Mouse (Mus musculus) forebrain, embryonic 15.5 days (tissue): Measurements from ENCODE around the gene Snx1. TPM values are rescaled to one million over a fixed set of nuclear protein-coding genes. Genes with fewer than 3 reads are reported as not detected.

ENCODE experiments used
- ATAC-seq: fragments of 200-750 bp; cut with Nextera tagmentation; replicated peaks from 2 replicates; pipeline ENCODE4 v1.8.0; 2017; ENCODE audit warnings: mild to moderate bottlenecking, moderate TSS enrichment, moderate library complexity
- H3K27ac ChIP-seq: fragments of 300-500 bp; sonication (generic); replicated peaks from 2 replicates; pipeline ENCODE4 v1.5.1; 2015; ENCODE audit warnings: mild to moderate bottlenecking, inconsistent platforms
- H3K27me3 ChIP-seq: fragments of 300-500 bp; sonication (generic); 2 replicates; pipeline ENCODE4 v1.6.1; 2015; ENCODE audit warnings: inconsistent platforms
- H3K36me3 ChIP-seq: fragments of 300-500 bp; sonication (generic); 2 replicates; pipeline ENCODE4 v1.6.1; 2015; ENCODE audit warnings: mild to moderate bottlenecking, inconsistent platforms
- H3K4me1 ChIP-seq: fragments of 300-500 bp; sonication (generic); 2 replicates; pipeline ENCODE4 v1.6.1; 2015; ENCODE audit warnings: inconsistent platforms
- H3K4me2 ChIP-seq: fragments of 300-500 bp; sonication (generic); replicated peaks from 2 replicates; pipeline ENCODE4 v1.6.1; 2015; ENCODE audit warnings: mild to moderate bottlenecking, inconsistent platforms
- H3K4me3 ChIP-seq: fragments of 300-500 bp; sonication (generic); 2 replicates; pipeline ENCODE4 v1.5.1; 2015; ENCODE audit warnings: mild to moderate bottlenecking, inconsistent platforms
- H3K9ac ChIP-seq: fragments of 300-500 bp; sonication (generic); replicated peaks from 2 replicates; pipeline ENCODE4 v1.6.1; 2015; ENCODE audit warnings: mild to moderate bottlenecking, inconsistent platforms
- H3K9me3 ChIP-seq: fragments of 300-500 bp; sonication (generic); 2 replicates; pipeline ENCODE4 v1.6.1; 2016; ENCODE audit warnings: inconsistent platforms
- WGBS: fragments of 180-500 bp; shearing (Covaris S2); methylation state at CpG from one replicate; pipeline ENCODE4 v1.1.7; 2015; ENCODE audit warnings: mixed read lengths; 5-methylcytosine and 5-hydroxymethylcytosine counted together
- polyA plus RNA-seq: library from polyadenylated mRNA; unstranded; fragments of >200 nt; fragmentation: Nextera tagmentation; extraction: Ambion mirVana; gene quantifications from 2 replicates; pipeline ENCODE4 v1.2.1, GENCODE M21; 2015

Gene Snx1
- polyA plus RNA-seq, 1 experiment from 2014 or later = 109 TPM

DNA sequence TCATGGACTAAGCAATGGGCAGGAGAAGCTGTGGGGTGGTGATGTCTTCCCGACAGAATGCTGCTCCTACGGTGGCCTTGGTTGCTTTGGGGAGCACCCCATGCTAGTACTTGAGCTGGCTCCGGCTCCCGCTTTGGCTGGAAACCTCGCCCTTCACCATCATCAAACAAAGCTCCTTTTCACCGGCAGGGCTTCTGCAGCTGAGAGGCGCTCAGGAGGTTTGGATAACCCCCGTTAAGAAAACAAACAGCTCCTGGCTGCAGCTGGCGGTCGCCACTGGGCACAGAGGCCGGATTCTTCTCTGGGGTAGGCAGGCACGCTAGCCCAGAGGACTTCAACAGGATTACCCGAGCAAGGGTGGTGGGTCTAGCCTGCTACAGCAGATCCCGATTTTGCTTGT is 47.9 kb downstream of the Snx1 start:
- Histone ChIP-seq H3K4me2 (peak overlapping the region; percentile 20), H3K36me3 (no peaks in the 10 kb centered on the region), H3K9me3 (0 out of 2 replicates have a peak, but pooled peaks cover 3% of the 10 kb centered on the region), H3K4me3 (no peak overlapping the region), H3K9ac (no peak overlapping the region), H3K27me3 (no peaks in the 10 kb centered on the region), H3K4me1 (peaks cover 6% of the 10 kb centered on the region), H3K27ac (peak overlapping the region; percentile 54; the same call in 1 of the 2 replicates)
- WGBS = 10% methylated on average over 14 of the region's 14 CpGs
- ATAC-seq = no peak

DNA sequence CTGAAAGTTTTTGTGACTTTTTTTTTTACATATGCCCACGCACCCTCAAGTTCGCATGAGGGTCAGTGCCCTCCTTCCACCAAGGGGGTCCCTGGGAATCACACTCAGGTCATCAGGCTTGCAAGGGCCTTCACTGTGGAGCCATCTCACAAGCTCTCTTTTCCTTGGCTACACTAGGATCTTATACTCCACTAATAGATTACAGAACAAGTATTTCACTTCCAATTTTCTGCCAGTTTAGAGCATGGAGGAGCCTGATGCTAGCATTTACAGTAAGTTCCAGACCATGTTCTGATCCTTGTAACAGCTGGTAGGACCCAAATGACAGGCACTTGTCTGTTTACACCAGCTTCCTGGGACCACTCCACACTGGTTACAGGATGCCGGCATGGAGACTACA is 48.3 kb downstream of the Snx1 start:
- peak overlapping the region; percentile 20; the same call in 1 of the 2 replicates for H3K4me2 ChIP-seq
- WGBS = 77% methylated on average over 3 of the region's 3 CpGs
- H3K27ac ChIP-seq = peak overlapping the region; percentile 54; the same call in 1 of the 2 replicates
- H3K36me3 ChIP-seq = no peaks in the 10 kb centered on the region
- H3K9me3 ChIP-seq = 0 out of 2 replicates have a peak, but pooled peaks cover 3% of the 10 kb centered on the region
- ATAC-seq = no peak
- H3K4me1 ChIP-seq = peaks cover 6% of the 10 kb centered on the region
- no peak overlapping the region for H3K9ac ChIP-seq
- H3K4me3 ChIP-seq = no peak overlapping the region
- H3K27me3 ChIP-seq = no peaks in the 10 kb centered on the region

DNA sequence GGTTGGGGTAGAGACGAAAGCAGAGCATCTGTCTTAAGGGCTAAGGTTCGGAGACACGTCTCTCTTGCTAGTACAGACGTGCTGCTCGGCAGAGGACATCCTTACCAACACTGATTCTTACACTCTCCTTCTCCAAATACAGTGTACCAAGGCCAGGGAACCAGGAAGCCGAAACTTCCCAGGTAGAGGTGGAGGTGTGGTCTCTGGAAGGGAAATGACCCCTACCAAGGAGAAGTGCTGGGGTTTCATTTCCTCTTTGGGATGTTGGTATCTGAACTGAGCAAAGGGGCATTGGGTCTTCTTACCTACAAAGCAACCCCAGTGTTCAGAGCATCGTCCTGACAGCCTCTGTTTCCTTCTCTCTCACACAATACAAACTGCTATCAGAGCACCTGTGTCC is 53.6 kb downstream of the Snx1 start:
- Histone ChIP-seq H3K36me3 (no peaks in the 10 kb centered on the region), H3K4me1 (peaks cover 14% of the 10 kb centered on the region), H3K9ac (no peak overlapping the region), H3K9me3 (0 out of 2 replicates have a peak, but pooled peaks cover 3% of the 10 kb centered on the region), H3K27me3 (0 out of 2 replicates have a peak, but pooled peaks cover 10% of the 10 kb centered on the region), H3K4me2 (no peak overlapping the region), H3K4me3 (no peak overlapping the region), H3K27ac (no peak overlapping the region)
- WGBS = 91% methylated on average over 7 of the region's 7 CpGs
- ATAC-seq = no peak

DNA sequence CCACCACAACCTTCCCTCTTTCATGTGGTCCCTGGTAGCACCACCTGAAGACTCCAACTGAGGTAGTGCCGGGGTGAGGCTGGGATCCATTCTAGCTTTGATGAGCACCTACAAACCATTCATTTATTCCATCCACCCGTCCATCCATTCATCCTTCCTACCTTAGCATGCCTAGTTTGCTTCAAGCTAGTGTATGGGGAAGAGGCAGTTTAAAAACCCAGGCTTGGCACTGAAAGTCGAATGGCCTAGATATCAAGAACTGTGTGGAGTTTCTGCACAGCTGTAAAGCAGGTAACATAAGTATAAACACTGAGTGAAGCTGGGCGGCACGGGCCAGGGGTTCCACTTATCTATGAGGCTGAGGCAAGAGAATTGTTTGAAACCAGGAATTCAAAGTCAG is 56.2 kb downstream of the Snx1 start:
- H3K9me3 ChIP-seq = 0 out of 2 replicates have a peak, but pooled peaks cover 3% of the 10 kb centered on the region
- WGBS = 87% methylated on average over 5 of the region's 5 CpGs
- H3K4me3 ChIP-seq = no peak overlapping the region
- 0 out of 2 replicates have a peak, but pooled peaks cover 13% of the 10 kb centered on the region for H3K27me3 ChIP-seq
- ATAC-seq = no peak
- peaks cover 14% of the 10 kb centered on the region for H3K4me1 ChIP-seq
- H3K9ac ChIP-seq = no peak overlapping the region
- no peak overlapping the region for H3K27ac ChIP-seq
- H3K36me3 ChIP-seq = peaks cover 21% of the 10 kb centered on the region
- no peak overlapping the region for H3K4me2 ChIP-seq

DNA sequence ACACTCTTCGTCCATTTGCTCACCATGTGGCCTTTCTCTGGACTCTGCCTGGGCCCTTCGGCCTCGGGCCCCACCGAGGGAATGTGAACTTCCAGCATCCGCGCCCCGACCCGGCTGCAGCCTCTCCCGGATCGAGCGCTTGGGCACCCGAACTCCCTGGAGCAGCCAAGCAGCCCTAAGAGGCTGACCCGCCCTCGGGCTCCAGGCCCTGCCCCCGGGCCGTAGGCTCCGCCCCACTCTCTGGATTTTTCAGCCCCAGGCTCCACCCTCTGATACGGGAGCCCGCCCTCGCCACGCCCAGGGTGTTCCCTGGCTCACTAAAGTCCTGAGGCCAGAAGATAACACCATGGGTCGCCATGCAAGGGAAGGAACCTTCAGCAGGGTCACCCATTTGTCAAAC is 56.8 kb downstream of the Snx1 start, which contains the start of gene Snx22:
TSS of gene Snx22 (minus strand) at position 137 of the 400 bp plus-strand sequence.
- Histone ChIP-seq H3K4me1 (peaks cover 14% of the 10 kb centered on the region), H3K36me3 (peaks cover 23% of the 10 kb centered on the region), H3K9ac (peak within 1 kb of the TSS; percentile 60), H3K9me3 (0 out of 2 replicates have a peak, but pooled peaks cover 3% of the 10 kb centered on the region), H3K4me2 (peak within 1 kb of the TSS; percentile 95), H3K27ac (no peak within 1 kb of the TSS), H3K27me3 (0 out of 2 replicates have a peak, but pooled peaks cover 13% of the 10 kb centered on the region), H3K4me3 (peak within 1 kb of the TSS; percentile 55)
- ATAC-seq = peak; percentile 78
- WGBS = under 1% methylated on average over 22 of the region's 22 CpGs

DNA sequence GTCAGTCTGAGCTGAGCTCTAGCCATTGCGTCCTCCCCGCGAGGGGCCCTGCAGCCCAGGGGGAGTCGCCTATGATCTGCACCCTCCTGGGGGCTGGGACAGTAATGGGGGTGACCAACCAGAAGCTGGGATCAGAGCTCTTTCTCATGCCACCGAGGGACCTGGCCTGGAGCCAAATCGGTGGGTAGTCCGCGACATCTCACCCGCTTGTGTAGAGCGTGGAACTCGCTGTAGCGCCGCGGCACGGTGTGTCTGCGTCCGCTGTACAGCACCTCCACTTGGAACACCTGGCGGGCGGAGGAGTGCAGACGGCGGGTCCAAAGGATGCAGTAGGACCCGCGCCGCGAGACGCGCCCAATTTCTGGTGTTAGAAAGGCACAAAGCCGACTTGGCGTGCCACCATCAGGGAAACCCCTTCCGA is 57.4 kb downstream of the Snx1 start:
- WGBS = 2% methylated on average over 30 of the region's 30 CpGs
- ATAC-seq = peak; percentile 66
- H3K36me3 ChIP-seq = peaks cover 29% of the 10 kb centered on the region
- peak overlapping the region; percentile 95 for H3K4me2 ChIP-seq
- H3K27me3 ChIP-seq = 0 out of 2 replicates have a peak, but pooled peaks cover 13% of the 10 kb centered on the region
- no peaks in the 10 kb centered on the region for H3K9me3 ChIP-seq
- peaks cover 14% of the 10 kb centered on the region for H3K4me1 ChIP-seq
- peak overlapping the region; percentile 55 for H3K4me3 ChIP-seq
- peak overlapping the region; percentile 60 for H3K9ac ChIP-seq
- no peak overlapping the region for H3K27ac ChIP-seq

DNA sequence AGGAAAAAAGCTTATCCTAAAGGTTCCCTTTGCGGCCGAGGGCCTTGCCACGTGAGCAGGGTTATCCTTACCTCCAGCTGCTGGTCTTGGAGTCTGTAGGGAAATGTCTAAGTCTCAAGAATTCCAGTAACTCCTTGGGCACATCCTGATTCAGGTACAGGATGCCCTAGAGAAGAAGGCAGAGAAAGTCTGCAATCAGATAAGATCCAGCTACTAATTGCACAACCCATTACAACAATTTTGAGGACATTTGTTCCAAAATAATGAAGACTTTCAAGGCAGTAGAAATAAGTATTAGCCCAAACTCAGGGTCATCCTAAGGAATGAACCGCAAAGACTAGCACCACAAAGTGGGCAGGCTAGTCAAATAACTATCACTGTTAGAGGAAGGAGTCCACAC is 58.3 kb downstream of the Snx1 start:
- Histone ChIP-seq H3K4me3 (no peak overlapping the region), H3K27me3 (0 out of 2 replicates have a peak, but pooled peaks cover 13% of the 10 kb centered on the region), H3K27ac (no peak overlapping the region), H3K4me1 (peaks cover 14% of the 10 kb centered on the region), H3K4me2 (no peak overlapping the region), H3K9me3 (no peaks in the 10 kb centered on the region), H3K9ac (no peak overlapping the region), H3K36me3 (peaks cover 38% of the 10 kb centered on the region)
- WGBS = 54% methylated on average over 4 of the region's 4 CpGs
- ATAC-seq = no peak

DNA sequence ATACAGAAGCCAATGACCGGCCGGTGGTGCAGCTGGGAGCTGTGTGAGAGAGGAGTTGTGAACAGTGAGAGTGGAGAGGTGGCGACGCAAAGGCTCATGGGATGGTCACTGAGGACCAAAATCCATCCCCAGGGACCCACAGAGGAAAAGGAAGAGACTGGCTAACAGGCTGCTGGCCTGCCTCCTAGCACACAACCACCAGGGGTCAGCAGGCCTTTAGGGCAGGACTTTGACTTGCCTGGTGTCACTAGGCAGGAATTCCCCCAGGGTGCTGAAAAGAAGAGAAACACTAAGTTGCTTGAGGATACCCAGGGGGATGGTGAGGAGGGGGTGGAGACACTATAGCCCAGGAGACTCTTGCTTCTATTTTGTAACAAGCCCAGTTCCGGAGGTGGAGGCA is 58.8 kb downstream of the Snx1 start:
- WGBS = 29% methylated on average over 5 of the region's 5 CpGs

DNA sequence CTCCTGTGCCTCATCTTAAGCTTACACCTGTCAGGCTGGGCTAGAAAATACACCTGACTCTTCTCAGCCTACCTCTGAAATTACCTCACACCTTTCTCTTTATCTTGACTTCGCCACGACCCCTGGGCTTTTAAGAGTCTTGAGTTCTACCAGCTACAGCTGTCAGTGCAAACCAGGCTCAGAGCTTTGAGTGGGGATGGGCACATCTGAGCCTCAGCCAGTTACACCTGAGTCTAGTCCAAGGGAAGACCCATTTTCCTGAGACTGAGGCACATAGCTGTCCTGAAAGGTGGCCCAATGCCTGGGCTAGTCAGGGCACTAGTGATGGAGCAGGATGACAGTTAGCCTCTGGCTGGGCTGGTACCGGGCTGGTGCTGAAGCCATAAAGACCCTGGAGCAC is 59.6 kb downstream of the Snx1 start:
- H3K27me3 ChIP-seq = 0 out of 2 replicates have a peak, but pooled peaks cover 13% of the 10 kb centered on the region
- no peaks in the 10 kb centered on the region for H3K9me3 ChIP-seq
- H3K9ac ChIP-seq = no peak overlapping the region
- no peak for ATAC-seq
- H3K4me2 ChIP-seq = no peak overlapping the region
- 96% methylated on average over 3 of the region's 3 CpGs for WGBS
- H3K36me3 ChIP-seq = peaks cover 47% of the 10 kb centered on the region
- H3K4me1 ChIP-seq = peaks cover 25% of the 10 kb centered on the region
- no peak overlapping the region for H3K27ac ChIP-seq
- H3K4me3 ChIP-seq = no peak overlapping the region

More for the DNA sequence above, 58.8 kb downstream of the Snx1 start:
- Histone ChIP-seq H3K4me2 (no peak overlapping the region), H3K27me3 (0 out of 2 replicates have a peak, but pooled peaks cover 13% of the 10 kb centered on the region), H3K4me3 (no peak overlapping the region), H3K9ac (no peak overlapping the region), H3K27ac (no peak overlapping the region), H3K9me3 (no peaks in the 10 kb centered on the region), H3K36me3 (peaks cover 44% of the 10 kb centered on the region), H3K4me1 (peaks cover 17% of the 10 kb centered on the region)
- no peak for ATAC-seq

DNA sequence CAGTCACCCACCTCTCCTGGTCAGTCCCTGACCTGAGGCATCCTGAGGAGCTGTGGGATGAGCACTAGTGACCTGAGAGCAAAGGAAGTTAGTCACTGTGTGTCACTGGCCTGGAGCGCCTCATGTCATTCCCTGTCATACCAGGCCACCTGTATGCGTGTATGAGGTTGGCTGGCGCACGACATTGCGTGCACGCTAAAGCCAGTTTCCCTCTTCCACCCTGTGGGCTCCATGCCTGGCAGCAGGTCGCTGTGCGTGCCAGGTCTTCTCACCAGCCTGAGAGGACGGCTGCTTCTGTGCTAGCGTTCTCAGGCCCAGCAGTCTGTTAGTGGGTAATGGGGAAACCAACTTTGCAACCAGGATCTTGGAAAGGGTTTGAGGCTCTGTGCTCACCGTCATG is 62.1 kb downstream of the Snx1 start:
- Histone ChIP-seq H3K27me3 (0 out of 2 replicates have a peak, but pooled peaks cover 13% of the 10 kb centered on the region), H3K4me2 (no peak overlapping the region), H3K36me3 (peaks cover 47% of the 10 kb centered on the region), H3K9me3 (no peaks in the 10 kb centered on the region), H3K4me3 (no peak overlapping the region), H3K27ac (no peak overlapping the region), H3K9ac (no peak overlapping the region), H3K4me1 (peaks cover 39% of the 10 kb centered on the region)
- WGBS = 94% methylated on average over 11 of the region's 11 CpGs
- ATAC-seq = no peak

DNA sequence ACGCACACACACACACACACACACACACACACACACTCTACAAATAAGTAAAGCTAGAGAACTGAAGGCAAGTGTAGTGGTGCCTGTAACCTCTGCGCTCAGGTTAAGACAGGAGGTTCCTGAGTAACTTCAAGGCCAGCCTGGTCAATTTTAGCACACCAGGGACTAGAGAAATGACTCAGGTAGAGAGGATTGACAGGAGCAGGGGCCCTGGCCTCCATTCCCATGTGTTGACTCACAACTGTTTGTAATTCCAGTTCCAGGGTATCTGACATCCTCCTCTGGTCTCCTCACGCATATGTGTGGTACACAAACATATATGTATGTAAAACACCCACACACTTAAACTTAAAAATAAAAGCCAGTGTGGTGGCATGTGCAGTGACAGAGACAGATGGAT is 62.9 kb downstream of the Snx1 start:
- Histone ChIP-seq H3K9me3 (no peaks in the 10 kb centered on the region), H3K4me2 (no peak overlapping the region), H3K27ac (no peak overlapping the region), H3K4me1 (peaks cover 36% of the 10 kb centered on the region), H3K27me3 (0 out of 2 replicates have a peak, but pooled peaks cover 8% of the 10 kb centered on the region), H3K36me3 (peaks cover 47% of the 10 kb centered on the region), H3K4me3 (no peak overlapping the region), H3K9ac (no peak overlapping the region)
- 93% methylated on average over 3 of the region's 3 CpGs for WGBS
- ATAC-seq = no peak

DNA sequence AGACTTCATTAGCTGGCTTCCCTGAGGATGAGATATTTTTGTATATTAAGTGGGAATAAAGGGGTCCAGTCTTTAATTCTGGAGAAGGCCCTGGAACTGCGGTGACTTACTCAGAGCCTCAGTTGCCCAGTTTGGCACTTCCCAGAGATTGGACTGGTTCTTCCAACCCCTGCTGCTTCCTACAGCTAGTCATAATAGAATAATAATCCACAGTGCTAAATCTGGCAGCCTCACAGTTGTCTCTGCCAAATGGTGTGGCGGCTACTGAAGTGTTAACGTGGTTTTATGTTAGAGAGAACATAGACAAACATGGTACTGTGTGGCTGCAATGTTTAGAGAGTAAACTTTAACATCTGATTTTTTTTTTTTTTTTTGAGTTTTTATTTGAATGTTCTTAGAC is 64.7 kb downstream of the Snx1 start:
- Histone ChIP-seq H3K27ac (peak overlapping the region; percentile 89), H3K4me3 (peak overlapping the region; percentile 98; the same call in 1 of the 2 replicates), H3K9me3 (no peaks in the 10 kb centered on the region), H3K4me1 (peaks cover 34% of the 10 kb centered on the region), H3K27me3 (no peaks in the 10 kb centered on the region), H3K4me2 (peak overlapping the region; percentile 77), H3K36me3 (peaks cover 40% of the 10 kb centered on the region), H3K9ac (0 out of 2 replicates have a peak overlapping the region, but pooled peaks have one; percentile 96)
- ATAC-seq = no peak
- 61% methylated on average over 3 of the region's 3 CpGs for WGBS
